Mouse (Mus musculus) gastrocnemius, postnatal 4 days (tissue): Measurements from ENCODE around the gene Jade2. TPM values are rescaled to one million over a fixed set of nuclear protein-coding genes. Genes with fewer than 3 reads are reported as not detected.
A peak's percentile ranks its signal among the peaks of the same experiment; 100 is the strongest.

ENCODE experiments used
- DNase-seq, 2 experiments: peaks; one replicate each; pipeline ENCODE4 v3.0.0; 2021 to 2022; ENCODE audit warnings: low spot score in 2 of 2, mixed read lengths in 2 of 2
- total RNA-seq, 2 experiments: library from RNA; stranded (reverse); gene quantifications; 2 replicates each; pipeline ENCODE4 v1.2.3; 2021

Jade2 gene
- total RNA-seq, 2 experiments from 2014 or later: 2.1 to 2.2 TPM

GRCm38 (mm10) chr11:51857818-51858527, 520 bp upstream of the Jade2 start:
- peak; percentile 45 to 66 for DNase-seq

DNA sequence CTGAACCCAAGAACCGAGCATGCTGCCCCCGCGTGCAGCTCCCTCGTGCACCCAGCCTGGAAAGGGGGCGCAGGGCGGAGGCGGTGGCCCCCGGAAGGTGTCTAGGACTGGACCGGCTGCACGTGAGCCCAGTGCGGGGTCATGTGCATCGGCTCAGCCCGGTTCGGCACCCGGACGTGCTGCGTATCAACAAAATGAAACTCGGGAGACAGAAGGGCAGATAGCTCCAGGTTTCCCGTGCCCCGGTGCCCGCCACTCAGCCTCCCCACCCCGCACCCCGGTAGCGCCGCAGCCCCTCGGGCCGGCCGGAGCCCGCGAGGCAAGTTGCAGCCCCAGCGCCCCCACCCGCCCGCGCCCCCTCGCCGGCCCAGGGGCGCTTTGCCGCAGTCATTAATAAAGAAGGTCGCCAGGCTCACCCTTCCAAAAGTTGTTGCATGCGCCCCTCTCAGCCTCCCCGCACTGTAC, 805 bp downstream of the Jade2 start:
- DNase-seq: peak in 1 of 2 experiments; percentile 45

GRCm38 (mm10) chr11:51855818-51856615, 1.4 kb downstream of the Jade2 start:
- DNase-seq: peak in 1 of 2 experiments; percentile 65

GRCm38 (mm10) chr11:51854981-51855817, 2.3 kb downstream of the Jade2 start:
- peak; percentile 75 to 79 for DNase-seq

DNA sequence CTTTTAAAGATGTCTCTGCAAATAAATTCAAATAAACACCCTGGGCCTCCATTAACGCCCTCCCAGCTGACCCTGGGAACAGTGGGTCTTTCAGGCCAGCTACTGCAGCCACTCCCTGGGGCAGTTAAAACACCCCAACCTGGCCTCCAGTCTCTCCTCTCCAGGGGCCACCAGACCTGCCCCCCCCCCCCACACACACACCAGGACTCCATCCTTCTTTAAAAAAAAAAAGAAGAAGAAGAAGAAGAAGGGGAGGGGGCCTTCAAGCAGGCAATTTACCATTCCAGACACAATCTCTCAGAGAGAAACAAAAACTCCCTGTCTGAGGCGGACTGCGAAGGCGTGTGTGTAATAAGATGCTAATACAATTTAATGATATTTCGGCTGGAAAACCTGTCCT, 4.9 kb downstream of the Jade2 start:
- no peak for DNase-seq

- no peak for DNase-seq
These were observed 5.3 kb downstream of the Jade2 start for GRCm38 (mm10) chr11:51852091-51852521.

DNA sequence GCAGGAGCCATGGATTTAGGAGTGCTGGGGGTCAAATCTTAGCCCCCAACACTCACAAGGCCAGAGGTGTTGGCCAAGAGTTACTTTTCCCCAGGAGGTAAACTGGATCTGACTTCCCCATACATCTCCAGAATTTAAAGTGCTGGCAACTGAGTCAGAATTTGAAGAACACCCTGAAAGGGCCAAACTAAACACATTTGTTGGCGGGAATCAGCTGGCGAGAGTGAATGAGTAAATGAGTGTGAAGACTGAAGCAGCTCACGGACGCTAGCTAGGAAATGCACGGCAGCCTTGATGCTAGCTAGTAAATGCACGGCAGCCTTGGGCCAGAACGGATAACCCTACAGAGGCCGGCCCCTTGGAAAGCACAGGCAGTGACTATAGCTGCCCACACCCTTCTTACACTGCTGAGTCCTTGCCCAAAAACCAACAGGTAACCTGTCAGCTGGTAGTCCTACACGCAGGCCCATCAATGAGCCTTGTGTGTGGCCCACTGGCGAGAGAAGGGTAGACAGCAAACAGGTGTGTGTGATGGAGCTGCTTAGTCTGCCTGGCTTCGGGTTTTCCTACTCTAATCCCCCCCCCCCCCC, 6.6 kb downstream of the Jade2 start:
- no peak for DNase-seq

DNA sequence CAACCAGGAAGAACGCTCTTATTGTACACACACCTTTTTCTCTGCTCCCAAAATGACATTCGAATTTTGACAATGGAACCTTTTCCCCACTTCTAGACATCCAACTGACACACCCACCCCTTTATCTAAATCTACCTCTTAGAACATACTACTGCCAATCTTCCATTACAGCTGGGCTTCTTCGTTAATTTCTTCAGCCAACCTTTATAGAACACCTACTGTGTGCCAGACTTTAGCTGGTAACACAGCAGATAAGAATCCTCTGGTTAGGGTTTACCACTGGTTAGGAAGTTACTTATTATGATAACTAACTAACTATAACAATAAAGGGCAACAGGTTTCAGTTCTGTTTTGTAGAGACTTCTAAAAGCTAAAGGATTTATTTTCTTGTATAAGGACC, 9.1 kb downstream of the Jade2 start:
- DNase-seq: no peak

- DNase-seq: no peak
These were observed 9.6 kb downstream of the Jade2 start for GRCm38 (mm10) chr11:51847902-51848301.

DNA sequence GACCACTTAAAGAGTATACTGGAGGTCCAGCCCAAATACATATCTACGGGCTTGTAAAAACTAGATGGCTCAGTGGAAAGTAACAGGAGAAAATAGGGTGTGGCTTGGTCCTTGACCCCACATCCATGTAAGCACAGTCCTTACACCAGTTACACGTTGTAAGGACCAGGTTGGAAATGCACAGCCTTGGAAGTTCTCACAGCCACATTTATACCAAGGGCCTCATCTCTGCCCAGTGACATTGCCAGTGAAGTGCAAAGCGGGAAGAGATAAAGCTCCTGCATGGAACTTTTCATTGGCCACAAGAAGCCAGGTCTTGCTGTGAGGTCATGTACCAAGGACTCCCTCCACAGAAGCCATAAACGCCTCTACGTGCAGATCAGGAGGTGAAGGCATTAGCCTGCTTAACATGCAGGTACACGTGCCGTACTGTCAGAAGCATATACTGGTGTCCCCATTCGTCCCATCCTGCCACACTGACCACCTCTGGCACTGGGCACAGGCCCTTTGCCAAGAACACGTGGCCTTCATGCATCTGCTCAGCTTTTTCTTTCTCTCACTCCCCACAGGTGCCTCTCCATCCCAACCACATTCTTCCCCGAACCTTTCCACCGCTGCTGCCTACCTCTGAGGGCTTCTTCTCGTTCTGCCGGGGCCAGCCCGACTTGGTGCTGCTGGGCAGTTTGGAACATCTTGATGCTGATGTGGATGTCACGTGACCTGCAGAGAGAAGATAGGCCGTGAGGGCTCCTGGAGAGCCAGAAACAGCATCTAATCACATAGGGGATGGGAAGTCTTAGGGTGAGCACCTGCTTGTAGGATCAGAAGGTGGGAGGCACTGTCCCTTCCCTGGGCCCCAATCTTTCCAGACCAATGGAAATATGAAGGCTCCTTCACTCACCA, 11.2 kb downstream of the Jade2 start:
- no peak for DNase-seq

GRCm38 (mm10) chr11:51844529-51845098, 12.8 kb downstream of the Jade2 start:
- DNase-seq: no peak

- no peak for DNase-seq
These were observed 13.6 kb downstream of the Jade2 start for GRCm38 (mm10) chr11:51843898-51844297.

DNA sequence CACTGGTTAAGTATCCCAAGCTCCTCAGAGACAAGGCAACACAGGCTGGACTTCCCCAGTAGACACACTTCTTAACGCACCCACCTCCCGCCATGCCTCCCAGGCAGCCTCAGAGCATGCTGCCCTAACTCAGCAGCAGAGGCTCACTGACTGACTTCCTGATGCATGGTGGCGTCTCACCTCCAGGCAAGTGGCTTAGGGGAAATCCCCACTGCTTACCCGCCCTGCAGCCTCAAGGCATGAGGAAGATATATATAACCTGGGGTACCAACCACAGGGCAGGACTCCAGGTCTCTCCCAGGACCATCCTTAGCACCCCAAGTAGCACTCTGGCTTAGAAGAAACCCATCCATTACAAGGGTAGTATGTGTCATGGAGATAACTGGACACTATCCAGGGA, 14.3 kb downstream of the Jade2 start:
- DNase-seq: no peak

DNA sequence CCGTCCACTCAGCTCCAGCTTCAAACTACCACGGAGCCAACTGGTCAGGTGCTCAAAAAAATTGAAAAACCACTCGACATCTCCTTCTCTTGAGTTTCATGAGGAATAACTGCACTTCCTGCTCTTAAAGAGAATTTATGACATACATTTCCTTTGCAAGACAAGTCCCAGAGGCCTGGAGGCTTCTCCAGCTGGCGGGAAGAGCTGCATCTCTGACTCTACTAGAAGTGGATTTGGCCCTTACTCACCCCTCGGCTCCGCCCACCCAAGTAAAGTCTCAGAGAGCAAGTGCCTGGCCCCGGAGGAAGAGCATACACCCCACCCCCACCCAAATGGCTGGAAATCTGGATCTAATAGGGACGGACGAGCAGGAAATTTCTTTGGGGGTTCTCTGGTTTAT, 16.3 kb downstream of the Jade2 start:
- peak in 1 of 2 experiments; percentile 61 for DNase-seq

DNA sequence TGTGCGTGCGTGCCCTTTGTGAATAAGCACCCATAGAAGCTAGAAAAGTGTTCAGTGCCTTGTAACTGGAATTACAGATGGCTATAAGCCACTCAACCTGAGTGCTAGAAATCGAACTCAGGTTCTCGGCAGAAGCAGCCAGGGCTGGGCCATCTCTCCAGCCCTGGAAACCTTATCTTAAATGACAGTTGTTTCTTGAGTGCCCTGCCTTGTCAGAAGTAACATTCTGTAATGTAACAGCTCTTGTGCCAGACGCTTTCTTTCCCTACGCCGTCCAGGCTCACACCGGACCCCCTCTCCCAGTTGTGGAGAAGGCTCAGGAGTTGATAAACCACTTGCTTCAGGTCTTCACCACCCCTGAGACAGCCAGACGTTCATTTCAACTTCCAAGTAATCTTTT, 16.8 kb downstream of the Jade2 start:
- DNase-seq: no peak

GRCm38 (mm10) chr11:51839973-51840372, 17.5 kb downstream of the Jade2 start:
- no peak for DNase-seq

GRCm38 (mm10) chr11:51839106-51839505, 18.3 kb downstream of the Jade2 start:
- DNase-seq: no peak

GRCm38 (mm10) chr11:51837164-51838153, 20.0 kb downstream of the Jade2 start:
- DNase-seq: peak in 1 of 2 experiments; percentile 47
